Mouse (Mus musculus): ENCODE data around the gene Mapk6. TPM values are rescaled to one million over a fixed set of nuclear protein-coding genes. Genes with fewer than 3 reads are reported as not detected.
"Not testable (repeated sequence)": the region's sequence is repeated elsewhere in the genome, so short reads cannot be mapped to it uniquely, and the experiment has no call there.

The Mapk6 gene
- polyA plus RNA-seq, 1 experiment from 2014 or later, result 15.4 TPM

DNA sequence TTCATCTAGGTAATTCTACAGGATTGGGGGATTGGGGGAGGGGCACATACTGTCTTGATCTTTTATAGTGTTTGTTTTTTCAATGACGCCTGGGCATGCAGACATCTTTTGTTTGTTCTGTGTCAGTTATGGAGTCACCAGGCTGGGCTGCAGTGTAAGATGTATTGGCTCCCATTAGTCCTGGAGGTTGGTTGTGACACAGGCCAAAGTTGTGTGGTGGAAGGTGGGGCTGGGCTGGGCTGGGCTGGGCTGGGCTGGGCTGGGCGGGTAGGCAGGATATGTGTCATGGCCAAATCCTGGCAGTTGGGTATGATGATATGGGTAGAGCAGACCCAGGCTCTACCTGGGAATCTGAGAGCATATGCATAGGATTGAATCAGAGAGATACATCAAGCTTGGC lies 31.0 kb downstream of the Mapk6 start:
- Histone ChIP-seq H3K4me1 (replicated peaks) (no peaks in the 10 kb centered on the region), H3K36me3 (replicated peaks) (no peaks in the 10 kb centered on the region), H3K9me3 (replicated peaks) (no peaks in the 10 kb centered on the region), H3K27ac (replicated peaks) (no peak overlapping the region), H3K9ac (no peak overlapping the region), H3K4me3 (replicated peaks) (no peak overlapping the region), H3K27me3 (no peaks in the 10 kb centered on the region), H3K4me2 (no peak overlapping the region)
- 53% methylated on average over 2 of the region's 2 CpGs for WGBS (ENCODE audit: insufficient replicate concordance)
- no peak for ATAC-seq (ENCODE audit: insufficient read depth)

DNA sequence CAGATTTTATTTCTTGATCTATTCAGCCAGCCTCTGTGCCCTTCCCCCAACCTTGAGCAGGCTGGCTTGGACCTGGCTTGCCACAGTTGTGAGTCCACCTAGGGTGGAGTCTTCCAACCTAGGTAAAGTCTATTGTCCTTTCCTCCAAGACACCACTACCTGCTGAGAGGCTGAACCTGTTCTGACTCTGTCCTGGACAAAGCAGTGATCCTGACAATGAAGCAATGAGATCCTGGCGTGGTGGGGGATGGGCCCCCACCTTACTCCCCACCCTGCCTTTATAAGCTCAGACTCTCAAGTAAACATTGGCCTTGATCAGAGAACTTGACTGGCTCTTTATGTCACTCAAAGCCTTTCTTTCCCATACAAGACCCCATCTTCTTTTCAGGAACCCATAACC lies 33.4 kb downstream of the Mapk6 start:
- WGBS (ENCODE audit: insufficient replicate concordance), result 43% methylated on average over 1 of the region's 1 CpGs
- H3K27ac ChIP-seq (replicated peaks), result no peak overlapping the region
- no peak for ATAC-seq (ENCODE audit: insufficient read depth)
- no peaks in the 10 kb centered on the region for H3K9me3 ChIP-seq (replicated peaks)
- no peak overlapping the region for H3K4me2 ChIP-seq
- no peak overlapping the region for H3K9ac ChIP-seq
- no peaks in the 10 kb centered on the region for H3K4me1 ChIP-seq (replicated peaks)
- H3K27me3 ChIP-seq, result no peaks in the 10 kb centered on the region
- H3K36me3 ChIP-seq (replicated peaks), result no peaks in the 10 kb centered on the region
- no peak overlapping the region for H3K4me3 ChIP-seq (replicated peaks)

DNA sequence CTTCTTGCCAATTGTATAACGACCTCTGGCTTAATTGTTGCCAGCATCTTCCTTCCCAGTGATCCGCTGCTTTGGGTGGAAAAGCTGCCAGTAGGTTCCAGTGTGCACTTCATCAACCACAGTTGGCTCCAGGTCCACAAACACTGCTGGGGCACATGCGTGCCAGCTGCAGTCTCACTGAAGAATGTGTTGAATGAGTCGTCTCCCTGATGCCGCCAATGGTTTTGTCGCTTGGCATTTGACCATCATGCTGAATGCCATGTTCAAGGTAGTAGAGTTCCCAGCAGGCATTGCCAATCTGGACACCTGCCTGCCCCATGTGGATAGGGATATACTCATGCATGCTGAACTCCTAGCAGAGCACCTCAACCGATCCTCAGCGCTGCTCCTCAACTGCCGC lies 34.2 kb downstream of the Mapk6 start:
- Histone ChIP-seq H3K27ac (replicated peaks) (no peak overlapping the region), H3K4me3 (replicated peaks) (no peak overlapping the region), H3K36me3 (replicated peaks) (no peaks in the 10 kb centered on the region), H3K9me3 (replicated peaks) (no peaks in the 10 kb centered on the region), H3K9ac (no peak overlapping the region), H3K27me3 (no peaks in the 10 kb centered on the region), H3K4me1 (replicated peaks) (no peaks in the 10 kb centered on the region), H3K4me2 (no peak overlapping the region)
- ATAC-seq (ENCODE audit: insufficient read depth), result no peak
- 83% methylated on average over 9 of the region's 9 CpGs for WGBS (ENCODE audit: insufficient replicate concordance)

DNA sequence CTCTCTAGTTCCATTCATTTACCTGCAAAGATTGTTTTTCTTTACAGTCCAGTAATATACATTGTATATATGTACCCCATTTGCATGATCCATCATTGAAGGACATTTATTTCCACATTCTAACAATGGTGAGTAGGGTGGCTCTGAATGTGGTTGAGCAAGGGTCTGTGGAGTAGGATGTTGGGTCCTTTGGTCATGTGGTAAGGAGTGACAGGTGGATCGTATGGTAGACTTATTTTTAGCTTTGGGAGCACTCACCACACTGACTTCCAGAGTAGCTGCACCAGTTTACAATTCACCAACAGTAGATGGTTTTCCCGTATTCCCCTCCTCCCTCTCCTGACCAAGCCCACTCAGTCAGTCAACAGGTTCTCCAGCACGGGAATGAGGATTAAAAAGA lies 41.0 kb downstream of the Mapk6 start:
- Histone ChIP-seq H3K27me3 (no peaks in the 10 kb centered on the region), H3K9ac (no peak overlapping the region), H3K4me1 (replicated peaks) (no peaks in the 10 kb centered on the region), H3K27ac (replicated peaks) (no peak overlapping the region), H3K4me3 (replicated peaks) (no peak overlapping the region), H3K9me3 (replicated peaks) (no peaks in the 10 kb centered on the region), H3K36me3 (replicated peaks) (no peaks in the 10 kb centered on the region), H3K4me2 (no peak overlapping the region)
- ATAC-seq (ENCODE audit: insufficient read depth), result no peak
- WGBS (ENCODE audit: insufficient replicate concordance), result 37% methylated on average over 3 of the region's 3 CpGs

DNA sequence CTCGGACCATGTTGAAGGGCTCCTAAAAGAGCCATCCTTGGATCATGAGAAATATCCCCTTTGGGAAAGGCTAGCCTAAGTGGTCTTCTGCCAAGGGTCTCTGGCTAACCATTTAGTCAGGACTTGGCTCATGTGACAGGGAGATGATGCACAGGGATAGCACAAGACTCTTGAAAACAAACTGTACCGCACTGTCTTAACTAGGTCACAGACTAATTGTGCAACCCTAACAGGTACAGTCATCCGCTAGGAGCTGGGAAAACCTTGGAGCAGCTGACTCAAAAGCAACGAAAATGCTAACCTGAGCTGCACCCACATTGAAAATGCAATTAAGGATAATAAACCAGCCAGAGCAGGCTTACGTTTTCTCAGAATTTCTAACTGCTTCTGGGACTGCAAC lies 43.6 kb downstream of the Mapk6 start:
- H3K27ac ChIP-seq (replicated peaks), result no peak overlapping the region
- H3K9me3 ChIP-seq (replicated peaks), result no peaks in the 10 kb centered on the region
- ATAC-seq (ENCODE audit: insufficient read depth), result no peak
- no peak overlapping the region for H3K9ac ChIP-seq
- no peaks in the 10 kb centered on the region for H3K27me3 ChIP-seq
- H3K4me1 ChIP-seq (replicated peaks), result no peaks in the 10 kb centered on the region
- no peaks in the 10 kb centered on the region for H3K36me3 ChIP-seq (replicated peaks)
- 56% methylated on average over 5 of the region's 5 CpGs for WGBS (ENCODE audit: insufficient replicate concordance)
- H3K4me3 ChIP-seq (replicated peaks), result no peak overlapping the region
- H3K4me2 ChIP-seq, result no peak overlapping the region

DNA sequence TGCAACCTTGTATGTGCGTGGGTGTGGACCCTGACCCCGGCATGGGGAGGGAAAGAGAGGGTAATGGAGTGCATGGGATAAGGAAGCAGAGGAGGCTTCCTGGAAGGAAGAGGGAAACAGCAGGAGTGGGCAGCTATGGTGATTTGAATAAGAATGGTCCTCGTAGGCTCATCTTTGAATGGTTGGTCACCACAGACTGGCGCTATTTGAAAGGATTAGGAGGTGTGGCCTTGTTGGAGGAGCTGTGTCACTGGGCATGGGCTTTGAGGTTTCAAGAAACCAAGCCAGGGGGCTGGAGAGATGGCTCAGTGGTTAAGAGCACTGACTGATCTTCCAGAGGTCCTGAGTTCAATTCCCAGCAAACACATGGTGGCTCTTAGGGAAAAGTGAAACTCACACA lies 44.6 kb downstream of the Mapk6 start:
- no peak overlapping the region for H3K9ac ChIP-seq
- no peak overlapping the region for H3K4me3 ChIP-seq (replicated peaks)
- no peaks in the 10 kb centered on the region for H3K36me3 ChIP-seq (replicated peaks)
- no peaks in the 10 kb centered on the region for H3K27me3 ChIP-seq
- H3K4me1 ChIP-seq (replicated peaks), result no peaks in the 10 kb centered on the region
- H3K4me2 ChIP-seq, result no peak overlapping the region
- 64% methylated on average over 4 of the region's 4 CpGs for WGBS (ENCODE audit: insufficient replicate concordance)
- H3K27ac ChIP-seq (replicated peaks), result no peak overlapping the region
- no peaks in the 10 kb centered on the region for H3K9me3 ChIP-seq (replicated peaks)
- no peak for ATAC-seq (ENCODE audit: insufficient read depth)

DNA sequence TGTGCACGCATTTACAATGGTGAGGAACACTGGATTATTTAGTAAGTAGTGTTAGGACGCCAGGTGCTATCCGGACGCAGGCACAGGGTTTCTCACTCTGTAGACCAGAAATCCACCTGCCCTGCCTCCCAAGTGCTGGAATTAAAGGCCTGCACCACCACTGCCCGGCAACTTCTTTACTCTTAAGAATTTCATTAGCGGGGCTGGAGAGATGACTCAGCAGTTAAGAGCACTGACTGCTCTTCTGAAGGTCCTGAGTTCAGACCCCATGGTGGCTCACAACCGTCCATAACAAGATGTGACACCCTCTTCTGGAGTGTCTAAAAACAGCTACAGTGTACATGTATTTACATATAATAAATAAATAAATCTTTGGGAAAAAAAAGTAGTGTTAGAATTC lies 46.1 kb downstream of the Mapk6 start:
- H3K4me1 ChIP-seq (replicated peaks); H3K27me3 ChIP-seq; H3K36me3 ChIP-seq (replicated peaks); H3K9me3 ChIP-seq (replicated peaks); H3K4me3 ChIP-seq (replicated peaks); ATAC-seq (ENCODE audit: insufficient read depth); H3K4me2 ChIP-seq; H3K9ac ChIP-seq; H3K27ac ChIP-seq (replicated peaks): not testable (repeated sequence)
- 52% methylated on average over 7 of the region's 7 CpGs for WGBS (ENCODE audit: insufficient replicate concordance)

DNA sequence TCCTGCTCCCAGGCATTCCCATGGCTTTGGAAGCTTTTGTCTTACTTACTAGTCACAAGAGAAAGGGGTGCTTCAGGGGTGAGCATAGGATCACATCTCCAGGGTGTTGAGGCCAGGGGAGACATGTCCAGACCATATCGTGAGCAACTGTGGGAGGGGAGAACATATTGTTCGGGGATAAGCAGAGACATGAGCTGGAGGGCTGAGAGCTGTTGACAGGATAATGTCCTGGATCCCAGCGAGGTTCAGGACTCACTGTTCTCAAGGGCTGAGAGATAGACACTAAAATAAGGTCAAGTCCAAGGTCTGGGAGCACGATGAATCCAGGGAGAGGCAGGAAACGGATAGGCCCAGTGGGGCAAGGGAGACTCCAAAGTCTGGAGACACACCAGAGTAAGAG lies 46.8 kb downstream of the Mapk6 start:
- Histone ChIP-seq H3K36me3 (replicated peaks) (no peaks in the 10 kb centered on the region), H3K27ac (replicated peaks) (no peak overlapping the region), H3K9me3 (replicated peaks) (no peaks in the 10 kb centered on the region), H3K27me3 (no peaks in the 10 kb centered on the region), H3K4me2 (no peak overlapping the region), H3K4me3 (replicated peaks) (no peak overlapping the region), H3K4me1 (replicated peaks) (no peaks in the 10 kb centered on the region), H3K9ac (no peak overlapping the region)
- WGBS (ENCODE audit: insufficient replicate concordance), result 64% methylated on average over 5 of the region's 5 CpGs
- no peak for ATAC-seq (ENCODE audit: insufficient read depth)

DNA sequence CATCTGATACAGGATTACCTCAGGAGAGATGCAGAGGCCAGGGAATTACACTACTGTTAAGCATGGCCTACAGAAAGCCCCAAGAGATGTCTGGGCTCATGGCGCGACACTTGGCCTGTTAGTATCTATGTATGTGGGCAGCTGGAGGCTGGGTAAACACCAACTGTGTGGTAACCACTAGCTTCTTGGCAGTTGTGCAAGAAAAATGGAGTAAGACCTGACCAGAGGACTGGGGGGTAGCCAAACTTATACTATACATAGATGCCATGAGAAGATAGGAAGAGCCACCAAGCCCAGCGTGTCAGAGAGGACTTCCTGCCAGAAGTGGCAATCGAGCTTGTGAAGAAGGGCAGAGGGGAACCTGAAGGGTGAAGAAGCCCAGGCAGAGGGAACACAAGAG lies 47.6 kb downstream of the Mapk6 start:
- Histone ChIP-seq H3K36me3 (replicated peaks) (no peaks in the 10 kb centered on the region), H3K9ac (no peak overlapping the region), H3K4me2 (no peak overlapping the region), H3K27ac (replicated peaks) (no peak overlapping the region), H3K27me3 (no peaks in the 10 kb centered on the region), H3K4me1 (replicated peaks) (no peaks in the 10 kb centered on the region), H3K9me3 (replicated peaks) (no peaks in the 10 kb centered on the region), H3K4me3 (replicated peaks) (no peak overlapping the region)
- 53% methylated on average over 4 of the region's 4 CpGs for WGBS (ENCODE audit: insufficient replicate concordance)
- peak; percentile 34; the same call in 1 of the 2 replicates for ATAC-seq (ENCODE audit: insufficient read depth)

DNA sequence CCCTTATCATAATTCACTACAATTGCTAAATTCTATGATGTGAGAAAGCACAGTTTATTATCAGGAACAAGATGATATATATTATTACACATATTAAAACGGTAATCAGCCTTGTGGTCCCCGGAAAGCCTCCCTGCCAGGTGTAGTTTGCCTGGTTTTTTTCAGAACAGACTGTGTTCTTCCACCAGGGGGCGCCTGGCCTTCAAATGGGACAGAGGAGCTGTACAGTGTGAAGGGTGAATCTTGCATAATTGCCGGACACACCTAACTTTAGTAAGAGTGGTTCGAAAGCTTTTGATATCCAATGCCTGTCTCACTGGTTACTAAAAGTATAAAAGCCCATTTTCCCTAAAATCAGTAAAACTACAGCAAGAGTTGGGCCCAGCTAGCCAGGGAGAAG lies 48.1 kb downstream of the Mapk6 start:
- peak; percentile 44; the same call in 1 of the 2 replicates for ATAC-seq (ENCODE audit: insufficient read depth)
- H3K27me3 ChIP-seq, result no peaks in the 10 kb centered on the region
- no peak overlapping the region for H3K4me2 ChIP-seq
- no peak overlapping the region for H3K9ac ChIP-seq
- 22% methylated on average over 5 of the region's 5 CpGs for WGBS (ENCODE audit: insufficient replicate concordance)
- no peaks in the 10 kb centered on the region for H3K36me3 ChIP-seq (replicated peaks)
- no peak overlapping the region for H3K27ac ChIP-seq (replicated peaks)
- H3K9me3 ChIP-seq (replicated peaks), result no peaks in the 10 kb centered on the region
- no peaks in the 10 kb centered on the region for H3K4me1 ChIP-seq (replicated peaks)
- no peak overlapping the region for H3K4me3 ChIP-seq (replicated peaks)

DNA sequence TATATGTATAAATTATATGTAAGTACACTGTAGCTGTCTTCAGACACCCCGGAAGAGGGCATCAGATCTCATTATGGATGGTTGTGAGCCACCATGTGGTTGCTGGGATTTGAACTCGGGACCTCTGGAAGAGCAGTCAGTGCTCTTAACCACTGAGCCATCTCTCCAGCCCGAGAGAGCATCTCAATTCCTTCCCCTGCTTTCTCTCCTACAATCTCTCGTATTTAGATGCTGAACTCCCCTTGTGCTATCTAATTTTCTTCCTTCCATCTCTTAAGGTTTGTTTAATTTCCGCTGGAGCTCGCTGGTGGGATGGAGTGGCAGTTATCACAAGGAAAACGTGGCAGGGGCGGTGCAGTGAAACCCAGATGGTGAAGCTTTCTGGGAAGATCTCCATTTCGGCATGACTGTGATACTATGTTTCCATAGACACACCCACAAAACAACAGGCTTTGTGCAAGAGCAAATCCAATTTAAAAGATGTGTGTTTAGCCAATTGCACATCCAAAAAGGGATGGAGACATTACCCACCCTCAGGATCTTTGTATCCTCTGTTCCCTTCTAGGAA lies 52.6 kb downstream of the Mapk6 start:
- ATAC-seq (ENCODE audit: insufficient read depth), result no peak
- H3K36me3 ChIP-seq (replicated peaks), result no peaks in the 10 kb centered on the region
- 52% methylated on average over 9 of the region's 9 CpGs for WGBS (ENCODE audit: insufficient replicate concordance)
- H3K4me2 ChIP-seq, result no peak overlapping the region
- H3K9ac ChIP-seq, result no peak overlapping the region
- no peaks in the 10 kb centered on the region for H3K9me3 ChIP-seq (replicated peaks)
- H3K4me3 ChIP-seq (replicated peaks), result no peak overlapping the region
- no peaks in the 10 kb centered on the region for H3K4me1 ChIP-seq (replicated peaks)
- no peaks in the 10 kb centered on the region for H3K27me3 ChIP-seq
- no peak overlapping the region for H3K27ac ChIP-seq (replicated peaks)

DNA sequence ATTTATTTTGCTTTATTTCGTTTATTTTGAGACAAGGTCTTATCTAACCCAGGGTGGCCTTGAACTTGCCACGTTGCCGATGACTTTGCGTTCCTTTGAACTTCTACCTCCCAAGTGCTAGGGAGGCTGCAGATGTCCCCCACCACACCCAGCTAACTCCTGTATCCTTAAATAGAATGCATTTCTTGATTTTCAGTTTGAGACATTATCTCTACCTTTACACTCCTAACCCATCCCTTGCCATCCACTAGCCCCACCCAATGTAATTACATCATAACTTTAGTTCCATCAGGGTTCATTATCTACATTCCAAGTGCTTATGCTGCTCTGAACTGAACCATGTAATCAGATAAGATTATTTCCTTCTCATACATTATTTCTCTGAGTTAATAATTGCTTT lies 54.0 kb downstream of the Mapk6 start:
- no peak overlapping the region for H3K27ac ChIP-seq (replicated peaks)
- no peaks in the 10 kb centered on the region for H3K27me3 ChIP-seq
- H3K36me3 ChIP-seq (replicated peaks), result no peaks in the 10 kb centered on the region
- 25% methylated on average over 4 of the region's 4 CpGs for WGBS (ENCODE audit: insufficient replicate concordance)
- H3K4me3 ChIP-seq (replicated peaks), result no peak overlapping the region
- peak; percentile 42 for ATAC-seq (ENCODE audit: insufficient read depth)
- H3K9me3 ChIP-seq (replicated peaks), result no peaks in the 10 kb centered on the region
- H3K9ac ChIP-seq, result no peak overlapping the region
- no peak overlapping the region for H3K4me2 ChIP-seq
- no peaks in the 10 kb centered on the region for H3K4me1 ChIP-seq (replicated peaks)

Data from liver, embryonic 15.5 days (tissue).